Mouse (Mus musculus) heart, embryonic 16.5 days (tissue): ENCODE results near the gene Gm5737. TPM values are rescaled to one million over a fixed set of nuclear protein-coding genes. Genes with fewer than 3 reads are reported as not detected.

Experiments
- ATAC-seq: fragments of 200-750 bp; cut with Nextera tagmentation; replicated peaks from 2 replicates; pipeline ENCODE4 v1.8.0; 2017; ENCODE audit warnings: moderate number of reproducible peaks; ENCODE audit not compliant: insufficient read depth, low FRiP score; ENCODE audit errors: extremely low read depth
- H3K27ac ChIP-seq: fragments of 300-500 bp; sonication (generic); 2 replicates; pipeline ENCODE4 v1.5.1; 2014; ENCODE audit warnings: mild to moderate bottlenecking, low read length, control low read depth, moderate library complexity
- H3K27me3 ChIP-seq: fragments of 300-500 bp; sonication (generic); 2 replicates; pipeline ENCODE4 v1.6.1; 2014; ENCODE audit warnings: low read length, mixed read lengths; ENCODE audit not compliant: control insufficient read depth, insufficient read depth
- H3K36me3 ChIP-seq: fragments of 300-500 bp; sonication (generic); 2 replicates; pipeline ENCODE4 v1.6.1; 2014; ENCODE audit not compliant: control insufficient read depth, insufficient read depth
- H3K4me1 ChIP-seq: fragments of 300-500 bp; sonication (generic); 2 replicates; pipeline ENCODE4 v1.6.1; 2014; ENCODE audit warnings: low read length, mixed read lengths; ENCODE audit not compliant: control insufficient read depth, insufficient read depth
- H3K4me2 ChIP-seq: fragments of 300-500 bp; sonication (generic); 2 replicates; pipeline ENCODE4 v1.6.1; 2014; ENCODE audit warnings: low read depth, mild to moderate bottlenecking, control low read depth, low read length
- H3K4me3 ChIP-seq: fragments of 300-500 bp; sonication (generic); 2 replicates; pipeline ENCODE4 v1.5.1; 2014; ENCODE audit warnings: mild to moderate bottlenecking, control low read depth, low read length
- H3K9ac ChIP-seq: fragments of 300-500 bp; sonication (generic); 2 replicates; pipeline ENCODE4 v1.6.1; 2014; ENCODE audit warnings: low read length, control low read depth
- H3K9me3 ChIP-seq: fragments of 300-500 bp; sonication (generic); replicated peaks from 2 replicates; pipeline ENCODE4 v1.6.1; 2016; ENCODE audit warnings: low read length; ENCODE audit not compliant: control insufficient read depth
- WGBS: fragments of 180-500 bp; shearing (Covaris S2); extraction: QIAGEN DNeasy Blood & Tissue Kit; methylation state at CpG from one replicate; pipeline ENCODE4 v1.1.7; 2014; 5-methylcytosine and 5-hydroxymethylcytosine counted together
- polyA plus RNA-seq: library from polyadenylated mRNA; unstranded; fragments of >200 nt; fragmentation: Nextera tagmentation; extraction: Ambion mirVana; gene quantifications from 2 replicates; pipeline ENCODE4 v1.2.1, GENCODE M21; 2015

Gene Gm5737
- polyA plus RNA-seq, 1 experiment from 2014 or later = not detected

DNA sequence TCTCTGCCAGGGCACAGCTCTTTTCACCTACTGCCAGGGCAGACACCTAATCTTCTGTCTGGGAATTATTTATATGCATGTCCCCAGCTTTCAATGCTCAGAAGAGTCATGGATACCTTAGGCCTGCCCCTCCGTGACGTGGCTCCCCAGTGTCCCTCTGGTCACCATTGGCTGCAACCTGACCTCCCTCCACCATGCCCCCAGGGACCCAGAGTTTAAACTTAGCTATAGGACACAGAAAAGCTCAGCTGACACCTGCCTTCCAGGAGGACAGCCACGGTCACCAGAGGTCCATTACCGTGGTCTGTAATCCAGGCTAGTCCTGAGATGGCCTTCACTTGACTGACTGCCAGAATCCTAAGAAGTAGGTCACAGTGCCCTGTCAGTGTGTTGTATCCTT is 7.2 kb downstream of the Gm5737 start:
- 87% methylated on average over 4 of the region's 4 CpGs for WGBS
- no peak for ATAC-seq

DNA sequence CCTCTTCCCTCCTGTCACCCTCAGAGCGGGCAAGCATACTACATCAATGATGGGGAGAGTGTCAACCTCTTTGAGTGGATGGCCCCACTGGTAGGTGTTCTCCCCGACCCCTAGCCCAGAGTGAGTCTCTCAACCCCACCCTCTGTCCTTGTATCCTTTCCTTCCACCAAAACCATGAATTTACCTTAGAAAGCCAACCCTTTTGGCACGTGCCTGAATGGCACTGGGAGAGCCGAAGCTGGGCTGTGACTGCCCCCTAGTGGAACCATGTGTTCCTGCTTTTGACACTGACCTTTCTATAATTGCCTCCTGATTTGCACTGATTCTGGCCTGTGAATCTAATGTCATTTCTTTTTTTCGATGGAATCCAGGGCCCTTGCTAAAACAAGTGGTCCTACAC is 11.1 kb downstream of the Gm5737 start:
- WGBS = 22% methylated on average over 5 of the region's 5 CpGs
- Histone ChIP-seq H3K4me3 (no peak overlapping the region), H3K27ac (no peak overlapping the region), H3K27me3 (no peaks in the 10 kb centered on the region), H3K9ac (no peak overlapping the region), H3K36me3 (no peaks in the 10 kb centered on the region), H3K9me3 (no peaks in the 10 kb centered on the region), H3K4me2 (no peak overlapping the region), H3K4me1 (no peaks in the 10 kb centered on the region)
- no peak for ATAC-seq

More for the DNA sequence above, 7.2 kb downstream of the Gm5737 start:
- no peak overlapping the region for H3K27ac ChIP-seq
- H3K9me3 ChIP-seq = no peaks in the 10 kb centered on the region
- no peaks in the 10 kb centered on the region for H3K27me3 ChIP-seq
- no peaks in the 10 kb centered on the region for H3K36me3 ChIP-seq
- no peak overlapping the region for H3K9ac ChIP-seq
- H3K4me2 ChIP-seq = no peak overlapping the region
- no peaks in the 10 kb centered on the region for H3K4me1 ChIP-seq
- H3K4me3 ChIP-seq = no peak overlapping the region

DNA sequence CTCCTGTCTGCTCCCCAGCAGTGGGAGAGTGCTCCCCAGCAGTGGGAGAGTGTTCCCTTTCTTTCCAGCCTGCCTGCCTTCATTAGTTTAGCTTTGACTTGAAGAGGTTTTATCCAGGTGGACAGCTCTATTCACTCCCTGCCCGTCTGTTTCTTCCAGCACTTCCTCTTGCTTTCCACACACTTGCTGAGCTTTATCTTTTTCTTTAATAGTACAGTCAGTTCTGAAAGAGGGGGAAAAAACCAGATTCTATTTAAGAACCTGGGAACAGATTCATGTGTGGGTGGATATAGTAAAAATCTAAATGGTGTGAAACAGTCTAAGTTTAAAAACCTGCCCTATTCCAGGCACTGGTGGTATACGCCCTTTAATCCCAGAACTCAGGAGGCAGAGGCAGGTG is 12.9 kb downstream of the Gm5737 start:
- 69% methylated on average over 2 of the region's 2 CpGs for WGBS
- no peak overlapping the region for H3K4me3 ChIP-seq
- H3K9me3 ChIP-seq = no peaks in the 10 kb centered on the region
- H3K36me3 ChIP-seq = no peaks in the 10 kb centered on the region
- ATAC-seq = no peak
- H3K4me2 ChIP-seq = no peak overlapping the region
- H3K27me3 ChIP-seq = no peaks in the 10 kb centered on the region
- H3K9ac ChIP-seq = no peak overlapping the region
- H3K27ac ChIP-seq = no peak overlapping the region
- peaks cover 2% of the 10 kb centered on the region; the same call in 1 of the 2 replicates for H3K4me1 ChIP-seq

DNA sequence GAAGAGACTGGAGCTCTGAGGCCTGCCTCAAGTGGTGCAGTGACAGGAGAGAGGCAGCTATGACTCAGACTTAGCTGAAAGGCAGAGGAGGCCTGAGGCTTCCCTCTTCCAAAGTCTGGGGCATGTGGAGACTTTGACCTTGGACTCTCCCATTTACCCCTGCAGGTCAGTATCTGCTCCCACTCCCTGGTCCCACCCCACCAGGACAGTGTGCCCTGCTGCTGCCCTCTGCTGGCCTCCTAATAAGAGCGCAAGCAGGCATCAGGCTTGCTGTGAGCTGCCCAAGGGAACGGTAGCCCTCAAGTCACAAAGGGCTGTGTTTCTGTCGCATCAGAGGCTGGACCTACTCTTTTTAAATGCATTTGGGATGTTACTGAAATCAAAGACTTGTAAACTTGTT is 14.2 kb downstream of the Gm5737 start:
- peaks cover 3% of the 10 kb centered on the region; the same call in 1 of the 2 replicates for H3K4me1 ChIP-seq
- no peak overlapping the region for H3K4me3 ChIP-seq
- H3K4me2 ChIP-seq = no peak overlapping the region
- ATAC-seq = no peak
- H3K9ac ChIP-seq = no peak overlapping the region
- no peaks in the 10 kb centered on the region for H3K9me3 ChIP-seq
- H3K27me3 ChIP-seq = no peaks in the 10 kb centered on the region
- no peaks in the 10 kb centered on the region for H3K36me3 ChIP-seq
- no peak overlapping the region for H3K27ac ChIP-seq
- WGBS = 17% methylated on average over 3 of the region's 3 CpGs

DNA sequence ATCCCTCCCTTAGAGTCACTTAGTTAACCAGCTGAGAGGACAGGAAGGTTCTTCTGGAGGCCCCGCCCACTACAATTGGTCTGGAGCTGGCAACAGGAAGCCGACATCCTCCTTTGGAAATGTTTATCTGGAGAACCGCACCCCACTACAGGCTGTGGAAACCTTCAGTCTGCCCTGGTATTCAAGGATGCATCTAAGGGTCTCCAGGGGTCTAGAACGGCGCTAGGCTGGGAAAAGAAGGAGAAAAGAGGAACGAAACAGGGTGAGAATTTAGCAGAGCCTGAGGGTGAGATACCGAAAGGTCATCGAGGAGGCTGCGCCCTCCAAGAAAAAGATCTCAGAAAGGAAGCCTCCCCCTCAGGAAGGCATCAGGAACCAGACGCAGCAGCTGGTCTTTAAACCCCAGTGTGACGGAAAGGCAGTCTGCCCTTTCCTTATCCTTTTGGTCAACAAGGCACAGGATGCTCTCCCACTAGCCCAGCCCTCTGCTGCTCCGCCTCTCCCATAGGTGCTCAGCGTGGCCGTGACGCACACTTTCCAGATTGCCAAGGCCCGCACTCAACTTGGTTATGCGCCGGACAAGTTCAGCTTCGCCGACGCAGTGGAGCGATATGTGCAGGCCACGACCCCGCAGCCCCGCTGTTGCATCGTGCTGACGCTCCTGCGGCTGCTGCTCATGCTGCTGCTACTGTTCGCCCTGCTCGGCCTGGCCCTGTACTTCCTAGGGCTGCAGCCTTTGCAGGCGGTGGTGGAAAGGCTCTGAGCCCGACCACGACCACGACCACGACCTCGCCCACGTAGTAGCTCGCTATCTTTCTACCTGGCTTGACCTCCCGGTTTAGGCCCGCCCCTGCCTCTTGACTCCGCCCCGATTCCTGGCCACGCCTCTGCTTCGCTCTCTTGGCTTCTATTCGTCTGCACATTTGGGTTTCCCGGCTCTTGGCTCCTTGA is 18.5 kb downstream of the Gm5737 start:
- peak overlapping the region; percentile 73 for H3K9ac ChIP-seq
- peak overlapping the region; percentile 99 for H3K4me2 ChIP-seq
- H3K36me3 ChIP-seq = no peaks in the 10 kb centered on the region
- peak overlapping the region; percentile 82 for H3K27ac ChIP-seq
- H3K4me1 ChIP-seq = peaks cover 5% of the 10 kb centered on the region; the same call in 1 of the 2 replicates
- peak; percentile 43 for ATAC-seq
- no peaks in the 10 kb centered on the region for H3K9me3 ChIP-seq
- H3K27me3 ChIP-seq = no peaks in the 10 kb centered on the region
- peak overlapping the region; percentile 76 for H3K4me3 ChIP-seq
- WGBS = 1% methylated on average over 46 of the region's 46 CpGs

DNA sequence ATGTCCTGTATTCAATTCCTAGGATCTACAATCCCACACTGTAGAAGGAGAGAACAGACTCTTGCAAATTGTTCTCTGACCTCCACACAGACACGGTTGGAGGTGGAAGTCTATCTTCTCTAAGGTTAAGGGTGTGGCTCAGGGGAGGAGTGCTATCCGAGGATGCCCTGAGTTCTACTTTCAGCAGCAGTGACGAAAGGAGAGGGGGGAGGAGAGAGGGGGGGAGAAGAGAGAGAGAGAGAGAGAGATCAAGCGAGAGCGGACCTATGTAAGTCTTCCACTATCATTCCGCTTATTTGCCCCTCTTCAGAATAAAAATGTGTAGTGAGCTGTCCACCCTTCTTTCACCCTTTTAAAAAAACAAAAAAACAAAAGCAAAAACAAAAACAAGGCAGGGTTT is 22.3 kb downstream of the Gm5737 start:
- no peaks in the 10 kb centered on the region for H3K9me3 ChIP-seq
- H3K4me2 ChIP-seq = peak overlapping the region; percentile 75
- peaks cover 7% of the 10 kb centered on the region; the same call in 1 of the 2 replicates for H3K4me1 ChIP-seq
- ATAC-seq = no peak
- 48% methylated on average over 6 of the region's 6 CpGs for WGBS
- no peaks in the 10 kb centered on the region for H3K36me3 ChIP-seq
- no peaks in the 10 kb centered on the region for H3K27me3 ChIP-seq
- peak overlapping the region; percentile 70 for H3K9ac ChIP-seq
- peak overlapping the region; percentile 40; the same call in 1 of the 2 replicates for H3K27ac ChIP-seq
- peak overlapping the region; percentile 81 for H3K4me3 ChIP-seq

DNA sequence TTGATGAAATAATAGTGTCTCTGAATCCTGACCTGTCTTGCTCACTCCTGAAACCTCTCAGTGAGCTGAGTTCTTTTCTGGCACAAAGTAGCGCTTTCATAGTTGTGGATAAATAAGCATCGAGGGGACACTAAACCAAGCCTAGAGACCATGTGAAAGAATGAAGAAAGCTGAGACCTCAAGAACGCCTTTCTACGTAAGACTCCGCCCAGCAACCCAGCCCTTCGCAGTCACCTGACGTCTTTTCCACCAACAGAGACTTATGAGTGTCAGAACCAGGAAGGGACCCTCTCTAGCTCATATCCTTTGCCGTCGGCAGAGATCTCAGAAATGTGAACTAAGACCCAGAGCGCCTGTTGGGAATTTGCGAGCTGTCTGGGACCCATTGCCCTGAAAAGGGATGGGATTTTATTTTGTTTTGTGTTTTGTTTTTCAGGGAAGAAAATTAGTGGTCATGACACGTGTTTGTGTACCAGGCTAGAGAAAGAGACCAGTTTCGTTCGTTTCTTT is 22.8 kb downstream of the Gm5737 start:
- Histone ChIP-seq H3K9me3 (no peaks in the 10 kb centered on the region), H3K4me3 (peak overlapping the region; percentile 81)
- WGBS = 15% methylated on average over 14 of the region's 14 CpGs

DNA sequence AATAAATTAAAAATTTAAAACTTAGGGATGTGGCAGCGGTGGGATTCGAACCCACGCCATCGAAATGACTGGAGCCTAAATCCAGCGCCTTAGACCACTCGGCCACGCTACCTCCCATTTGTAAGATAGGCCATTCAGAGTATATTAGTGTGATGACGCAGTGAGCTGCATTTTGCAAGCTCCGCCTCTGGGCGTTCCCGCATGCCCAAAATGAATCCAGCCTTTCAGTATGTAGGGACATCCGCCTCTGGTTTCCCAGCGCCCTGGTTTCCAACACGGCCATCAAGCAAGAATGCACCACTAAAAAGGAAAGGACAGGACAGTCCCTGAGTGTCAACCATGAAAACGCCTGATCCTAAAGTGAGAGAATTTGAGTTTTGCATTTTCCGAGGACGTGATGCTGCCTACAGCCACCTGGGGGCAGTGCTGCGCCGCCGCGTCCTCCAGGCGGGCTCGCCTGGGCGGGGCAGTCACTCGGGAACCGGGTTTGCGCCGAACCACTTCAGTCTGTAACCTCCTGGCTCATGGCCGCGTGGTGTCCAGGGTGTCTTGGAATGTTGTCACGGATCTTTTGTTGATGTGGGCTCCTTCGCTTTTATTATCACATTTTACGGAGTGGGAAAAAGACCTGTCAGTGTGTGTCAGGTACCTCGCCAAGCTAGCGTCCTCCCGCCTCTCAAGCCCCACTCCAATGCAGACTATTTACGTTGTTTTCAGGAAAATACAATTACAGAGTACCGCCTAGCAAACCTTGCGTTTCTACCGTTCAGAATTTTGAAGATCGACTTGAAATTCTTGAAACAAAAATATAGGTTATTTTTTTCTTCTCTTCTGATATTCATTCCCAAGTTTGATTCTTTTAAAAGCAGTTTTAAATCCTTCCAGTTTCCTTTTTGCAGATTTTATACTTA is 23.5 kb downstream of the Gm5737 start:
- Histone ChIP-seq H3K4me1 (0 out of 2 replicates have a peak, but pooled peaks cover 4% of the 10 kb centered on the region), H3K36me3 (no peaks in the 10 kb centered on the region), H3K9me3 (no peaks in the 10 kb centered on the region), H3K27ac (peak overlapping the region; percentile 82), H3K4me3 (peak overlapping the region; percentile 81), H3K4me2 (peak overlapping the region; percentile 75), H3K9ac (peak overlapping the region; percentile 76), H3K27me3 (no peaks in the 10 kb centered on the region)
- under 1% methylated on average over 41 of the region's 41 CpGs for whole genome bisulfite sequencing
- ATAC-seq = peak; percentile 84

More for the DNA sequence above, 22.8 kb downstream of the Gm5737 start:
- Histone ChIP-seq H3K27me3 (no peaks in the 10 kb centered on the region), H3K9ac (peak overlapping the region; percentile 70), H3K36me3 (no peaks in the 10 kb centered on the region), H3K27ac (peak overlapping the region; percentile 82), H3K4me1 (peaks cover 7% of the 10 kb centered on the region; the same call in 1 of the 2 replicates), H3K4me2 (peak overlapping the region; percentile 75)
- peak; percentile 79 for ATAC-seq
